Mouse (Mus musculus) liver, postnatal 0 days (tissue): ENCODE results near the gene Spag5. TPM values are rescaled to one million over a fixed set of nuclear protein-coding genes. Genes with fewer than 3 reads are reported as not detected.

Experiments used
- ATAC-seq: fragments of 200-750 bp; cut with Nextera tagmentation; 2 replicates; pipeline ENCODE4 v1.8.0; 2017; ENCODE audit warnings: mild to moderate bottlenecking, moderate library complexity
- DNase-seq: peaks from one replicate; pipeline ENCODE4 v3.0.0-alpha.2; 2016
- H3K27ac ChIP-seq: fragments of 300-500 bp; sonication (generic); 2 replicates; pipeline ENCODE4 v1.5.1; 2014; ENCODE audit warnings: antibody characterized with exemption, moderate library complexity, mild to moderate bottlenecking, low read depth
- H3K27me3 ChIP-seq: fragments of 300-500 bp; sonication (generic); 2 replicates; pipeline ENCODE4 v1.6.1; 2014; ENCODE audit warnings: low read length, control low read depth, mixed read lengths; ENCODE audit not compliant: insufficient read depth
- H3K36me3 ChIP-seq: fragments of 300-500 bp; sonication (generic); replicated peaks from 2 replicates; pipeline ENCODE4 v1.6.1; 2014; ENCODE audit warnings: mild to moderate bottlenecking, control low read depth, low read length, moderate library complexity, mixed read lengths; ENCODE audit not compliant: insufficient read depth
- H3K4me1 ChIP-seq: fragments of 300-500 bp; sonication (generic); 2 replicates; pipeline ENCODE4 v1.6.1; 2014; ENCODE audit warnings: antibody characterized with exemption, mild to moderate bottlenecking, control low read depth; ENCODE audit not compliant: insufficient read depth
- H3K4me2 ChIP-seq: fragments of 300-500 bp; sonication (generic); 2 replicates; pipeline ENCODE4 v1.6.1; 2014; ENCODE audit warnings: low read depth, mild to moderate bottlenecking, low read length, moderate library complexity, mixed read lengths
- H3K4me3 ChIP-seq: fragments of 300-500 bp; sonication (generic); 2 replicates; pipeline ENCODE4 v1.5.1; 2014; ENCODE audit warnings: low read depth, low read length
- H3K9ac ChIP-seq: fragments of 300-500 bp; sonication (generic); replicated peaks from 2 replicates; pipeline ENCODE4 v1.6.1; 2014; ENCODE audit warnings: mild to moderate bottlenecking, moderate library complexity
- H3K9me3 ChIP-seq: fragments of 300-500 bp; sonication (generic); 2 replicates; pipeline ENCODE4 v1.6.1; 2016; ENCODE audit warnings: mild to moderate bottlenecking, control low read depth, low read length, mixed read lengths
- CTCF ChIP-seq: sonication (generic); IDR thresholded peaks from 2 replicates; pipeline ENCODE4 v1.5.1; 2016; ENCODE audit warnings: antibody characterized with exemption, low read depth
- EP300 ChIP-seq: IDR thresholded peaks from 2 replicates; pipeline ENCODE4 v1.6.1; 2016; ENCODE audit warnings: antibody characterized with exemption, low read depth, mild to moderate bottlenecking
- WGBS: fragments of 180-500 bp; shearing (Covaris S2); extraction: QIAGEN DNeasy Blood & Tissue Kit; methylation state at CpG from one replicate; pipeline ENCODE4 v1.1.7; 2014; ENCODE audit not compliant: insufficient replicate concordance; 5-methylcytosine and 5-hydroxymethylcytosine counted together
- polyA plus RNA-seq: library from polyadenylated mRNA; unstranded; fragments of >200 nt; fragmentation: Nextera tagmentation; extraction: Ambion mirVana; gene quantifications from 2 replicates; pipeline ENCODE4 v1.2.1, GENCODE M21; 2015

Gene Spag5
- polyA plus RNA-seq, 1 experiment from 2014 or later = 11.4 TPM

- Histone ChIP-seq H3K4me2 (peak overlapping the region; percentile 19; the same call in 1 of the 2 replicates), H3K9ac (no peak overlapping the region), H3K4me3 (no peak overlapping the region), H3K4me1 (peaks cover 65% of the 10 kb centered on the region), H3K27me3 (no peaks in the 10 kb centered on the region), H3K9me3 (no peaks in the 10 kb centered on the region), H3K36me3 (peaks cover 13% of the 10 kb centered on the region), H3K27ac (peak overlapping the region; percentile 78)
- 84% methylated on average over 10 of the region's 10 CpGs for whole genome bisulfite sequencing
- DNase-seq = peak; percentile 82
- TF ChIP-seq EP300 (no peak), CTCF (peak; percentile 95)
- ATAC-seq = no peak
Measured at GRCm38 (mm10) chr11:78347070-78347754, 45.9 kb downstream of the Spag5 start.

- H3K27me3 ChIP-seq = no peaks in the 10 kb centered on the region
- no peak for TF ChIP-seq EP300
- TF ChIP-seq CTCF = no peak
- DNase-seq = peak; percentile 48
- H3K27ac ChIP-seq = peak overlapping the region; percentile 82
- H3K36me3 ChIP-seq = peaks cover 13% of the 10 kb centered on the region
- peak overlapping the region; percentile 19; the same call in 1 of the 2 replicates for H3K4me2 ChIP-seq
- peaks cover 65% of the 10 kb centered on the region for H3K4me1 ChIP-seq
- ATAC-seq = no peak
- no peaks in the 10 kb centered on the region for H3K9me3 ChIP-seq
- no peak overlapping the region for H3K4me3 ChIP-seq
- peak overlapping the region; percentile 47; the same call in 1 of the 2 replicates for H3K9ac ChIP-seq
- 66% methylated on average over 9 of the region's 9 CpGs for WGBS
Measured at GRCm38 (mm10) chr11:78347908-78348307, 46.6 kb downstream of the Spag5 start.

GRCm38 (mm10) chr11:78348474-78348873, 47.1 kb downstream of the Spag5 start:
- peaks cover 13% of the 10 kb centered on the region for H3K36me3 ChIP-seq
- 0 out of 2 replicates have a peak overlapping the region, but pooled peaks have one; percentile 9 for H3K4me3 ChIP-seq
- H3K4me2 ChIP-seq = peak overlapping the region; percentile 15
- H3K27me3 ChIP-seq = no peaks in the 10 kb centered on the region
- ATAC-seq (no peak), DNase-seq (no peak)
- H3K4me1 ChIP-seq = peaks cover 68% of the 10 kb centered on the region
- 69% methylated on average over 7 of the region's 7 CpGs for WGBS
- H3K9ac ChIP-seq = peak overlapping the region; percentile 47; the same call in 1 of the 2 replicates
- no peak for TF ChIP-seq CTCF
- no peak for TF ChIP-seq EP300
- no peaks in the 10 kb centered on the region for H3K9me3 ChIP-seq
- peak overlapping the region; percentile 82 for H3K27ac ChIP-seq

- H3K27ac ChIP-seq = peak overlapping the region; percentile 82
- H3K36me3 ChIP-seq = peaks cover 13% of the 10 kb centered on the region
- H3K27me3 ChIP-seq = no peaks in the 10 kb centered on the region
- WGBS = 58% methylated on average over 4 of the region's 4 CpGs
- peaks cover 56% of the 10 kb centered on the region for H3K4me1 ChIP-seq
- peak overlapping the region; percentile 26; the same call in 1 of the 2 replicates for H3K4me2 ChIP-seq
- H3K4me3 ChIP-seq = no peak overlapping the region
- ATAC-seq (peak; percentile 56), DNase-seq (peak; percentile 63)
- 0 out of 2 replicates have a peak overlapping the region, but pooled peaks have one; percentile 4 for H3K9ac ChIP-seq
- TF ChIP-seq CTCF (no peak), EP300 (peak; percentile 22; the same call in 1 of the 2 replicates)
- H3K9me3 ChIP-seq = no peaks in the 10 kb centered on the region
Measured at GRCm38 (mm10) chr11:78349441-78350358, 48.4 kb downstream of the Spag5 start.

GRCm38 (mm10) chr11:78353081-78353480, 51.8 kb downstream of the Spag5 start:
- no peak overlapping the region for H3K27ac ChIP-seq
- DNase-seq = no peak
- H3K27me3 ChIP-seq = no peaks in the 10 kb centered on the region
- ATAC-seq = no peak
- TF ChIP-seq EP300 (no peak), CTCF (no peak)
- H3K9me3 ChIP-seq = no peaks in the 10 kb centered on the region
- 38% methylated on average over 1 of the region's 1 CpGs for WGBS
- peaks cover 13% of the 10 kb centered on the region for H3K36me3 ChIP-seq
- peaks cover 24% of the 10 kb centered on the region for H3K4me1 ChIP-seq
- no peak overlapping the region for H3K4me2 ChIP-seq
- H3K4me3 ChIP-seq = no peak overlapping the region
- no peak overlapping the region for H3K9ac ChIP-seq

- no peaks in the 10 kb centered on the region for H3K27me3 ChIP-seq
- H3K9ac ChIP-seq = no peak overlapping the region
- peaks cover 10% of the 10 kb centered on the region for H3K4me1 ChIP-seq
- H3K36me3 ChIP-seq = no peaks in the 10 kb centered on the region
- H3K27ac ChIP-seq = no peak overlapping the region
- DNase-seq (no peak), ATAC-seq (no peak)
- 67% methylated on average over 6 of the region's 6 CpGs for WGBS
- no peak overlapping the region for H3K4me2 ChIP-seq
- no peaks in the 10 kb centered on the region for H3K9me3 ChIP-seq
- TF ChIP-seq CTCF (no peak), EP300 (no peak)
- no peak overlapping the region for H3K4me3 ChIP-seq
Measured at GRCm38 (mm10) chr11:78354905-78355304, 53.6 kb downstream of the Spag5 start.
